Mouse (Mus musculus): Measurements from ENCODE around the gene Pax8. TPM values are rescaled to one million over a fixed set of nuclear protein-coding genes. Genes with fewer than 3 reads are reported as not detected.

The Pax8 gene
- total and polyA plus RNA-seq, 3 experiments = 0.27 TPM; not detected in 2

DNA sequence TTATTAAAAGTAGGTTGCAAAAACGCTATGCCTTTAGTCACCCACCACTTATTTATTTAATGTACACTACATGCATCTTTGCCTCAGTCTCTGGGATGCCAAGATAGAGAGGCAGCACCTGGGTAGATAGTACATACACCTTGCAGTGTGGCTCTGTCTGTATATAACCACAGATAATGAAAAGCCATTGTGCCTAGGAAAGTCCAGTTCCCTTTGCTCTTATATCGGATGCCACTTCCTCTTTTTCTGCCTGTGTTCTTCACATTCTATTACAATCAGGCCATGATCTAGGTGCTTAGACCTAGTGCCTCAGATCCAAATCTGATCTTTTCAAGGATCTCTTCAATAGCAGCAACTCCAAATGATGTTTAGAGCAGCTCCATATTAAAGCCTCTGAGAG is 49.8 kb downstream of the Pax8 start:
- Histone ChIP-seq H3K36me3 (replicated peaks) (no peaks in the 10 kb centered on the region), H3K27me3 (ENCODE audit: insufficient read depth, low read length) (peaks cover 7% of the 10 kb centered on the region; the same call in 1 of the 2 replicates), H3K4me1 (ENCODE audit: insufficient read depth, low read depth, low read length) (no peaks in the 10 kb centered on the region), H3K4me3 (ENCODE audit: low read depth, low read length) (no peak overlapping the region), H3K9me3 (replicated peaks) (no peaks in the 10 kb centered on the region)
- ATAC-seq (ENCODE audit: extremely low read depth, insufficient number of reproducible peaks, low FRiP score, poor library complexity, severe bottlenecking) (no peak), DNase-seq (ENCODE audit: low spot score) (no peak)
- TF ChIP-seq GATA2 (IDR thresholded peaks at IDR 0.05; ENCODE audit: borderline replicate concordance, low read depth, low read length) = no peak
- TF ChIP-seq GATA1 (IDR thresholded peaks at IDR 0.05; ENCODE audit: borderline replicate concordance, low read length) = no peak
- TF ChIP-seq TAL1 (conservative IDR thresholded peaks at IDR 0.05; ENCODE audit: low read depth, low read length) = no peak
- no peak for TF ChIP-seq CTCF (IDR thresholded peaks at IDR 0.05; ENCODE audit: low read depth, low read length)
- no peak for TF ChIP-seq POLR2AphosphoS5 (IDR thresholded peaks at IDR 0.05; ENCODE audit: insufficient replicate concordance, low read depth, low read length)

- H3K4me3 ChIP-seq (ENCODE audit: low read depth, low read length) = no peak overlapping the region
- peaks cover 7% of the 10 kb centered on the region; the same call in 1 of the 2 replicates for H3K27me3 ChIP-seq (ENCODE audit: insufficient read depth, low read length)
- H3K9me3 ChIP-seq (replicated peaks) = no peaks in the 10 kb centered on the region
- DNase-seq (ENCODE audit: low spot score) (no peak), ATAC-seq (ENCODE audit: extremely low read depth, insufficient number of reproducible peaks, low FRiP score, poor library complexity, severe bottlenecking) (no peak)
- no peak for TF ChIP-seq CTCF (IDR thresholded peaks at IDR 0.05; ENCODE audit: low read depth, low read length)
- no peak for TF ChIP-seq POLR2AphosphoS5 (IDR thresholded peaks at IDR 0.05; ENCODE audit: insufficient replicate concordance, low read depth, low read length)
- no peak for TF ChIP-seq GATA2 (IDR thresholded peaks at IDR 0.05; ENCODE audit: borderline replicate concordance, low read depth, low read length)
- no peak for TF ChIP-seq TAL1 (conservative IDR thresholded peaks at IDR 0.05; ENCODE audit: low read depth, low read length)
- TF ChIP-seq GATA1 (IDR thresholded peaks at IDR 0.05; ENCODE audit: borderline replicate concordance, low read length) = no peak
- no peaks in the 10 kb centered on the region for H3K36me3 ChIP-seq (replicated peaks)
- H3K4me1 ChIP-seq (ENCODE audit: insufficient read depth, low read depth, low read length) = no peaks in the 10 kb centered on the region
Observed at GRCm38 (mm10) chr2:24422815-24423214, 52.6 kb downstream of the Pax8 start.

DNA sequence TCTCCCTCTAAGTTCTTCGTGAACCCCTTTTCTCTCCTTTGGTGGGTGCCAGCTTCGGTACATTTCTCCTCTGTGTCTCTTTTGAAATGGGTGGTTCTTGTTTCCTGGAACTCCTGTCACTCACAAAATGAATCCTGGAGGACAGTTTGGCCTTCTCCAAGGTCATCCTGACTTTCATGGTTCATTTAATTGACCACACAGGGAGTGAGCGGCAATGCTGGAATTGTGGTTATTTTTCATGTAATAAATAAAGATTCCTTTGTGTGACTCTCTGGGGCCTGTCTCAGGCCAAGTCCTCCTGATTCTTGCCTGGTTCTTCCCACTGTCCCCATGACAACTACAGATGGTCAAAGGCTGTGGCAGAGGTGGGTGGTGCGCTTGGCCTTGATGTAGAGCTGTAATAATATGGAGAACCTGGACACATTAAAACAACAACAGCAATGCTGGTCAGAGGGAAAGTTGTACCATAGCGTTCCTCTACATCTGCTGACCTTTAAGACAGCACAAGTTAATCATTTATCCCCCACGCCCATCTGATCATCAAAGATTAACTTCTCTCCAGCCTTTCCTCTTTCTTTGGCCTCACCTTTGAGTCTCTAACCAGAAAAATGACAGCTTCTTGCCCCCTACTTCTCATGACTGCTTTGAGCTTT is 54.1 kb downstream of the Pax8 start:
- Histone ChIP-seq H3K9me3 (replicated peaks) (no peaks in the 10 kb centered on the region), H3K36me3 (replicated peaks) (no peaks in the 10 kb centered on the region), H3K27me3 (ENCODE audit: insufficient read depth, low read length) (peaks cover 7% of the 10 kb centered on the region), H3K4me1 (ENCODE audit: insufficient read depth, low read depth, low read length) (no peaks in the 10 kb centered on the region), H3K4me3 (ENCODE audit: low read depth, low read length) (no peak overlapping the region)
- TF ChIP-seq POLR2AphosphoS5 (IDR thresholded peaks at IDR 0.05; ENCODE audit: insufficient replicate concordance, low read depth, low read length) = no peak
- no peak for TF ChIP-seq GATA2 (IDR thresholded peaks at IDR 0.05; ENCODE audit: borderline replicate concordance, low read depth, low read length)
- TF ChIP-seq GATA1 (IDR thresholded peaks at IDR 0.05; ENCODE audit: borderline replicate concordance, low read length) = no peak
- no peak for TF ChIP-seq TAL1 (conservative IDR thresholded peaks at IDR 0.05; ENCODE audit: low read depth, low read length)
- TF ChIP-seq CTCF (IDR thresholded peaks at IDR 0.05; ENCODE audit: low read depth, low read length) = no peak
- DNase-seq (ENCODE audit: low spot score) (no peak), ATAC-seq (ENCODE audit: extremely low read depth, insufficient number of reproducible peaks, low FRiP score, poor library complexity, severe bottlenecking) (no peak)

- H3K9me3 ChIP-seq (replicated peaks) = no peaks in the 10 kb centered on the region
- no peaks in the 10 kb centered on the region; the same call in 1 of the 2 replicates for H3K27me3 ChIP-seq (ENCODE audit: insufficient read depth, low read length)
- H3K36me3 ChIP-seq (replicated peaks) = no peaks in the 10 kb centered on the region
- ATAC-seq (ENCODE audit: extremely low read depth, insufficient number of reproducible peaks, low FRiP score, poor library complexity, severe bottlenecking) = no peak
- TF ChIP-seq GATA2 (IDR thresholded peaks at IDR 0.05; ENCODE audit: borderline replicate concordance, low read depth, low read length) (no peak), TAL1 (conservative IDR thresholded peaks at IDR 0.05; ENCODE audit: low read depth, low read length) (no peak), POLR2AphosphoS5 (IDR thresholded peaks at IDR 0.05; ENCODE audit: insufficient replicate concordance, low read depth, low read length) (no peak)
- no peaks in the 10 kb centered on the region for H3K4me1 ChIP-seq (ENCODE audit: insufficient read depth, low read depth, low read length)
- no peak overlapping the region for H3K4me3 ChIP-seq (ENCODE audit: low read depth, low read length)
- DNase-seq (ENCODE audit: low spot score) = no peak
Observed at GRCm38 (mm10) chr2:24417564-24417963, 57.8 kb downstream of the Pax8 start.

- H3K4me3 ChIP-seq (ENCODE audit: low read depth, low read length) = no peak overlapping the region
- no peaks in the 10 kb centered on the region for H3K9me3 ChIP-seq (replicated peaks)
- TF ChIP-seq GATA2 (IDR thresholded peaks at IDR 0.05; ENCODE audit: borderline replicate concordance, low read depth, low read length) (no peak), TAL1 (conservative IDR thresholded peaks at IDR 0.05; ENCODE audit: low read depth, low read length) (no peak), GATA1 (IDR thresholded peaks at IDR 0.05; ENCODE audit: borderline replicate concordance, low read length) (no peak), CTCF (IDR thresholded peaks at IDR 0.05; ENCODE audit: low read depth, low read length) (no peak), POLR2AphosphoS5 (IDR thresholded peaks at IDR 0.05; ENCODE audit: insufficient replicate concordance, low read depth, low read length) (no peak)
- DNase-seq (ENCODE audit: low spot score) = no peak
- no peaks in the 10 kb centered on the region; the same call in 1 of the 2 replicates for H3K27me3 ChIP-seq (ENCODE audit: insufficient read depth, low read length)
- H3K36me3 ChIP-seq (replicated peaks) = no peaks in the 10 kb centered on the region
- ATAC-seq (ENCODE audit: extremely low read depth, insufficient number of reproducible peaks, low FRiP score, poor library complexity, severe bottlenecking) = no peak
- no peaks in the 10 kb centered on the region for H3K4me1 ChIP-seq (ENCODE audit: insufficient read depth, low read depth, low read length)
Observed at GRCm38 (mm10) chr2:24417106-24417505, 58.3 kb downstream of the Pax8 start.

- TF ChIP-seq TAL1 (conservative IDR thresholded peaks at IDR 0.05; ENCODE audit: low read depth, low read length) (no peak), GATA1 (IDR thresholded peaks at IDR 0.05; ENCODE audit: borderline replicate concordance, low read length) (no peak), POLR2AphosphoS5 (IDR thresholded peaks at IDR 0.05; ENCODE audit: insufficient replicate concordance, low read depth, low read length) (no peak), GATA2 (IDR thresholded peaks at IDR 0.05; ENCODE audit: borderline replicate concordance, low read depth, low read length) (no peak), CTCF (IDR thresholded peaks at IDR 0.05; ENCODE audit: low read depth, low read length) (no peak)
- no peak for DNase-seq (ENCODE audit: low spot score)
- H3K4me1 ChIP-seq (ENCODE audit: insufficient read depth, low read depth, low read length) = no peaks in the 10 kb centered on the region
- H3K27me3 ChIP-seq (ENCODE audit: insufficient read depth, low read length) = no peaks in the 10 kb centered on the region; the same call in 1 of the 2 replicates
- H3K4me3 ChIP-seq (ENCODE audit: low read depth, low read length) = no peak overlapping the region
- no peaks in the 10 kb centered on the region for H3K9me3 ChIP-seq (replicated peaks)
- ATAC-seq (ENCODE audit: extremely low read depth, insufficient number of reproducible peaks, low FRiP score, poor library complexity, severe bottlenecking) = no peak
- no peaks in the 10 kb centered on the region for H3K36me3 ChIP-seq (replicated peaks)
Observed at GRCm38 (mm10) chr2:24416668-24417067, 58.7 kb downstream of the Pax8 start.

All from G1E (cell line).